Mouse (Mus musculus) MEL (cell line): ENCODE results near the gene Tspan4.

Source experiments
- CTCF ChIP-seq, 3 experiments: IDR thresholded peaks in 2 of 3; conservative IDR thresholded peaks in 1 of 3; 2 replicates each; pipeline ENCODE4 v1.5.1; 2011 to 2012; ENCODE audit warnings: low read length in 3 of 3, low read depth in 2 of 3, mild to moderate bottlenecking in 2 of 3, improper control_type of control experiment in 1 of 3, inconsistent platforms in 1 of 3, mixed read lengths in 1 of 3, moderate library complexity in 1 of 3; ENCODE audit not compliant: control insufficient read depth in 1 of 3, insufficient read depth in 1 of 3, poor library complexity in 1 of 3, severe bottlenecking in 1 of 3
- EP300 ChIP-seq, 2 experiments: IDR thresholded peaks; 2 replicates each; pipeline ENCODE4 v1.6.1; 2011; ENCODE audit warnings: improper control_type of control experiment in 2 of 2, low read length in 2 of 2, low read depth in 1 of 2, mild to moderate bottlenecking in 1 of 2
- GATA1 ChIP-seq: IDR thresholded peaks from 2 replicates; pipeline ENCODE4 v1.6.1; 2011; ENCODE audit warnings: low read depth, low read length, improper control_type of control experiment
- MAZ ChIP-seq: IDR thresholded peaks from 2 replicates; pipeline ENCODE4 v1.6.1; 2012; ENCODE audit warnings: low read depth, mild to moderate bottlenecking, inconsistent platforms, low read length, improper control_type of control experiment
- POLR2A ChIP-seq, 2 experiments: IDR thresholded peaks; 2 replicates each; pipeline ENCODE4 v1.6.1; 2011 to 2012; ENCODE audit warnings: low read length in 2 of 2, mild to moderate bottlenecking in 2 of 2, control low read depth in 1 of 2, improper control_type of control experiment in 1 of 2, low read depth in 1 of 2, moderate library complexity in 1 of 2; ENCODE audit not compliant: control insufficient read depth in 1 of 2, insufficient read depth in 1 of 2, poor library complexity in 1 of 2
- SIN3A ChIP-seq: IDR thresholded peaks from 2 replicates; pipeline ENCODE4 v1.6.1; 2012; ENCODE audit warnings: low read length, improper control_type of control experiment, inconsistent platforms
- ZC3H11A ChIP-seq: IDR thresholded peaks from 2 replicates; pipeline ENCODE4 v1.6.1; 2012; ENCODE audit warnings: low read depth, mild to moderate bottlenecking, inconsistent platforms, low read length, improper control_type of control experiment

DNA sequence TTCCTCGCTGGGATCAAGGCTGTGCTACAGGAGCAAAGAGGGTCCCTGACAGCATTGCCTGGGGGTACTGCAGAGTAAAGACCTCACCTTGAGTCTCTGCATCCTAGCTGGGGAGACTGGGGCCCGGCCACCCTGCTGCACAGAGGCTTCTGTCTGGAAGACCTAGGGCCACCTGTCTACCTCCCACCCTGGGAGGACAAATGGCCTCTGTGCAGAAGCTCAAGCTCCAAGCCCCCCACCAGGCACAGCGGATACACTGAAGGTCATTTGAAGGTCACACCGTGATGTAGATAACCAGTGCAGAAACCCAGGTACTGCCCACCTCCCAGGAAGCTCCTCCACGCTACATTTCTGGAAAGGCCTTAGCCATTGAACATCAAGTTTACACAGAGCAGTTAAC lies 46.3 kb upstream of the Tspan4 start:
- TF ChIP-seq CTCF (IDR thresholded peaks at IDR 0.05 in 2 of 3, conservative IDR thresholded peaks at IDR 0.05 in 1 of 3; ENCODE audit: control insufficient read depth in 1 of 3, insufficient read depth in 1 of 3, low read depth in 2 of 3, low read length in 3 of 3, poor library complexity in 1 of 3, severe bottlenecking in 1 of 3), result no peak
- no peak for TF ChIP-seq POLR2A (IDR thresholded peaks at IDR 0.05; ENCODE audit: control insufficient read depth in 1 of 2, insufficient read depth in 1 of 2, low read depth in 1 of 2, low read length in 2 of 2, poor library complexity in 1 of 2)
- TF ChIP-seq ZC3H11A, result no peak
- no peak for TF ChIP-seq EP300 (IDR thresholded peaks at IDR 0.05; ENCODE audit: low read depth in 1 of 2, low read length in 2 of 2)
- no peak for TF ChIP-seq GATA1
- TF ChIP-seq MAZ, result no peak
- TF ChIP-seq SIN3A, result no peak
